23 mouse cellular contexts compared by ENCODE assay signal in genomic region chr11:104637010-104637409, GRCm38 (mm10). TPM values are rescaled to one million over a fixed set of nuclear protein-coding genes. Genes with fewer than 3 reads are reported as not detected.
DNase-seq lines count a peak whose midpoint lies in the region; ATAC-seq and TF ChIP-seq lines count a peak whose summit lies in the region.
"Had no signal": no experiment of that assay in that cellular context is flagged by ENCODE, and none has a peak within 500 bp of the region (broad histone marks: within the 10 kb centered on the region; RNA-seq: fewer than 3 reads in every experiment).

No protein-coding gene starts in this region.

- peak; percentile 96 for DNase-seq in A20 (ENCODE audit: low read depth, low spot score)
- peak; percentile 32 for DNase-seq in CD4-positive helper T cell, adult 2 months (ENCODE audit: low read depth, low spot score)
- peak; percentile 86 to 93 for DNase-seq in spleen, adult 2 months (ENCODE audit: low read depth in 1 of 2, low spot score in 2 of 2)
- no peak for DNase-seq in left cerebral cortex, adult 8-10 months (ENCODE audit: low spot score in 2 of 2)
- no peak for DNase-seq in frontal cortex, postnatal 14 days (ENCODE audit: low spot score in 2 of 2)
- no peak for DNase-seq in hindbrain, postnatal 0 days (ENCODE audit: low spot score)
- DNase-seq: adrenal gland, postnatal 10 days; cerebellum, adult 11-12 months; retina, postnatal 1 day had no signal

- H3K36me3 ChIP-seq in spleen, adult 2 months (ENCODE audit: control insufficient read depth, insufficient read depth, low read length), result no peaks in the 10 kb centered on the region
- H3K36me3 ChIP-seq in hindbrain, postnatal 0 days (ENCODE audit: insufficient read depth, low read length), result no peaks in the 10 kb centered on the region
- H3K36me3 ChIP-seq: embryonic facial prominence, embryonic 10.5 days; forebrain, embryonic 15.5 days; limb, embryonic 12.5 days; midbrain, embryonic 12.5 days; neural tube, embryonic 15.5 days had no signal

- H3K4me3 ChIP-seq in spleen, adult 2 months (ENCODE audit: extremely low read depth, insufficient read depth, insufficient read length), result no peak overlapping the region
- H3K4me3 ChIP-seq in hindbrain, postnatal 0 days (ENCODE audit: low read length), result no peak overlapping the region
- H3K4me3 ChIP-seq: embryonic facial prominence, embryonic 10.5 days; forebrain, embryonic 15.5 days; layer of hippocampus, adult 2 months; limb, embryonic 12.5 days; midbrain, embryonic 12.5 days; neural tube, embryonic 15.5 days had no signal

- H3K27ac ChIP-seq in spleen, adult 2 months (ENCODE audit: insufficient read depth, low read length), result peak overlapping the region; percentile 80
- no peak overlapping the region for H3K27ac ChIP-seq in hindbrain, postnatal 0 days
- H3K27ac ChIP-seq: embryonic facial prominence, embryonic 10.5 days; forebrain, embryonic 15.5 days; hindbrain, embryonic 14.5 days; kidney, postnatal 0 days; layer of hippocampus, adult 2 months; limb, embryonic 12.5 days; liver, embryonic 14.5 days; midbrain, embryonic 12.5 days; neural tube, embryonic 15.5 days had no signal

- H3K27me3 ChIP-seq in spleen, adult 2 months (ENCODE audit: control insufficient read depth, insufficient read depth, low read length), result no peaks in the 10 kb centered on the region
- H3K27me3 ChIP-seq in hindbrain, postnatal 0 days (ENCODE audit: insufficient read depth, low read length), result no peaks in the 10 kb centered on the region
- H3K27me3 ChIP-seq: forebrain, embryonic 15.5 days; limb, embryonic 12.5 days; midbrain, embryonic 12.5 days; neural tube, embryonic 15.5 days had no signal

- peak; percentile 70 for ATAC-seq in megakaryocyte, adult 5-6 weeks (ENCODE audit: poor library complexity, severe bottlenecking)
- ATAC-seq in hindbrain, postnatal 0 days, result no peak
- ATAC-seq: forebrain, embryonic 15.5 days; intestine, postnatal 0 days; lung, postnatal 0 days had no signal

- no peak overlapping the region for H3K4me2 ChIP-seq in hindbrain, postnatal 0 days (ENCODE audit: low read depth, low read length)
- H3K4me2 ChIP-seq: forebrain, embryonic 15.5 days; hindbrain, embryonic 14.5 days; limb, embryonic 12.5 days; midbrain, embryonic 12.5 days; neural tube, embryonic 15.5 days had no signal

- TF ChIP-seq POLR2A in spleen, adult 2 months (IDR thresholded peaks at IDR 0.05; ENCODE audit: low read depth, low read length), result no peak; the same call in 1 of the 2 replicates

- H3K9me3 ChIP-seq in hindbrain, postnatal 0 days (ENCODE audit: low read length), result no peaks in the 10 kb centered on the region
- H3K9me3 ChIP-seq: embryonic facial prominence, embryonic 10.5 days; forebrain, embryonic 15.5 days; limb, embryonic 12.5 days; midbrain, embryonic 12.5 days; neural tube, embryonic 15.5 days had no signal

- TF ChIP-seq CTCF in spleen, adult 2 months (IDR thresholded peaks at IDR 0.05; ENCODE audit: extremely low read depth, insufficient read depth, insufficient read length, insufficient replicate concordance), result no peak
- TF ChIP-seq CTCF in hindbrain, postnatal 0 days (IDR thresholded peaks at IDR 0.05; ENCODE audit: low read depth), result no peak

- 18% methylated on average over 14 of the region's 14 CpGs for WGBS in spleen, adult 2 months
- WGBS in hindbrain, postnatal 0 days, result 91% methylated on average over 14 of the region's 14 CpGs

- peaks cover 25% of the 10 kb centered on the region; the same call in 1 of the 2 replicates for H3K4me1 ChIP-seq in spleen, adult 2 months (ENCODE audit: control insufficient read depth, insufficient read depth, insufficient read length)
- H3K4me1 ChIP-seq in hindbrain, postnatal 0 days (ENCODE audit: insufficient read depth, low read length), result no peaks in the 10 kb centered on the region
- H3K4me1 ChIP-seq: forebrain, embryonic 15.5 days; neural tube, embryonic 15.5 days had no signal

- H3K9ac ChIP-seq in hindbrain, postnatal 0 days (replicated peaks; ENCODE audit: low read length), result no peak overlapping the region
- H3K9ac ChIP-seq: forebrain, embryonic 15.5 days; hindbrain, embryonic 14.5 days; limb, embryonic 12.5 days; liver, embryonic 14.5 days; midbrain, embryonic 12.5 days; neural tube, embryonic 15.5 days had no signal

RNA-seq across cellular contexts. Expression of gene Itgb3, which starts 29.2 kb away (rescaled TPM):
- 7.1 and 8.6 TPM in 2 replicates for total RNA-seq in megakaryocyte, adult 5-6 weeks (2015)
- total RNA-seq in megakaryocyte, adult 5-6 weeks (2017), result 20.6 and 23.8 TPM in 2 replicates
- 25.6 and 29.1 TPM in 2 replicates for polyA plus RNA-seq in spleen, adult 2 months (2012; rRNA removed)
- 1 to 10 TPM; 2.5 to 4.7 (median 3.7) TPM for total RNA-seq in left cerebral cortex, adult 8-10 months (2022)
- 1.7 TPM in 2 replicates for total RNA-seq in hindbrain, postnatal 0 days (2014; rRNA removed)
- 0.82 and 1.0 TPM in 2 replicates for polyA plus RNA-seq in hindbrain, postnatal 0 days (2015; fragmentation: Nextera tagmentation; extraction: Ambion mirVana)

RNA-seq across cellular contexts. Expression of gene Gm11639, which starts 48.5 kb away (rescaled TPM):
- total RNA-seq in megakaryocyte, adult 5-6 weeks (2015), result not detected in 2 replicates
- total RNA-seq in megakaryocyte, adult 5-6 weeks (2017), result not detected in 2 replicates
- polyA plus RNA-seq in spleen, adult 2 months (2012; rRNA removed), result not detected in 2 replicates
- total RNA-seq in left cerebral cortex, adult 8-10 months (2022), result under 1 TPM; 0.54 to 0.61 (median 0.56) TPM
- total RNA-seq in hindbrain, postnatal 0 days (2014; rRNA removed), result 0.11 TPM in 1 of 2 replicates, not detected in the other
- 0.05 and 0.43 TPM in 2 replicates for polyA plus RNA-seq in hindbrain, postnatal 0 days (2015; fragmentation: Nextera tagmentation; extraction: Ambion mirVana)
- polyA plus RNA-seq: embryonic facial prominence, embryonic 10.5 days; heart, embryonic 16.5 days; intestine, postnatal 0 days; limb, embryonic 12.5 days; midbrain, embryonic 12.5 days; urinary bladder, adult 2 months had no signal

Comparison
In these comparisons a context has a peak if more than half of its experiments do, and no peak if none do; other contexts are left out.
1. DNase-seq: peak in A20 (single experiment), CD4-positive helper T cell, adult 2 months (single experiment) and spleen, adult 2 months (2 of 2); none in left cerebral cortex, adult 8-10 months (0 of 2), frontal cortex, postnatal 14 days (0 of 2) and hindbrain, postnatal 0 days (single experiment).